Mouse (Mus musculus) limb, embryonic 11.5 days (tissue): ENCODE measurements at regions not wholly inside any gene's neighbourhood (a gene's known extent, or its start where the extent isn't known, plus 50 kb on each side); places are given as distances from the start of the nearest gene placed in this dataset.
A peak's percentile ranks its signal among the peaks of the same experiment; 100 is the strongest.

Source experiments
- ATAC-seq: fragments of 200-750 bp; cut with Nextera tagmentation; 2 replicates; pipeline ENCODE4 v1.8.0; 2017; ENCODE audit warnings: low read depth; ENCODE audit not compliant: insufficient number of reproducible peaks, low FRiP score, low TSS enrichment
- DNase-seq: peaks from one replicate; pipeline ENCODE4 v3.0.0-alpha.2; 2015; ENCODE audit warnings: low spot score
- H3K27ac ChIP-seq: fragments of 300-500 bp; sonication (generic); replicated peaks from 2 replicates; pipeline ENCODE4 v1.5.1; 2014; ENCODE audit warnings: low read depth, mild to moderate bottlenecking, low read length
- H3K27me3 ChIP-seq: fragments of 300-500 bp; sonication (generic); 2 replicates; pipeline ENCODE4 v1.6.1; 2014; ENCODE audit warnings: mild to moderate bottlenecking, low read length, mixed read lengths; ENCODE audit not compliant: control insufficient read depth, insufficient read depth
- H3K36me3 ChIP-seq: fragments of 300-500 bp; sonication (generic); 2 replicates; pipeline ENCODE4 v1.6.1; 2014; ENCODE audit warnings: mild to moderate bottlenecking, low read length, moderate library complexity, mixed read lengths; ENCODE audit not compliant: control insufficient read depth, insufficient read depth
- H3K4me1 ChIP-seq: fragments of 300-500 bp; sonication (generic); 2 replicates; pipeline ENCODE4 v1.6.1; 2014; ENCODE audit warnings: low read length, mixed read lengths; ENCODE audit not compliant: control insufficient read depth, insufficient read depth
- H3K4me2 ChIP-seq: fragments of 300-500 bp; sonication (generic); 2 replicates; pipeline ENCODE4 v1.6.1; 2014; ENCODE audit warnings: low read depth, mild to moderate bottlenecking, moderate library complexity; ENCODE audit not compliant: severe bottlenecking
- H3K4me3 ChIP-seq: fragments of 300-500 bp; sonication (generic); 2 replicates; pipeline ENCODE4 v1.5.1; 2014; ENCODE audit warnings: low read depth, low read length
- H3K9ac ChIP-seq: fragments of 300-500 bp; sonication (generic); 2 replicates; pipeline ENCODE4 v1.6.1; 2014; ENCODE audit warnings: mild to moderate bottlenecking, low read length
- H3K9me3 ChIP-seq: fragments of 300-500 bp; sonication (generic); 2 replicates; pipeline ENCODE4 v1.6.1; 2016; ENCODE audit warnings: low read length; ENCODE audit not compliant: control insufficient read depth
- WGBS: fragments of 180-500 bp; shearing (Covaris S2); extraction: QIAGEN DNeasy Blood & Tissue Kit; methylation state at CpG from one replicate; pipeline ENCODE4 v1.1.7; 2014; 5-methylcytosine and 5-hydroxymethylcytosine counted together

DNA sequence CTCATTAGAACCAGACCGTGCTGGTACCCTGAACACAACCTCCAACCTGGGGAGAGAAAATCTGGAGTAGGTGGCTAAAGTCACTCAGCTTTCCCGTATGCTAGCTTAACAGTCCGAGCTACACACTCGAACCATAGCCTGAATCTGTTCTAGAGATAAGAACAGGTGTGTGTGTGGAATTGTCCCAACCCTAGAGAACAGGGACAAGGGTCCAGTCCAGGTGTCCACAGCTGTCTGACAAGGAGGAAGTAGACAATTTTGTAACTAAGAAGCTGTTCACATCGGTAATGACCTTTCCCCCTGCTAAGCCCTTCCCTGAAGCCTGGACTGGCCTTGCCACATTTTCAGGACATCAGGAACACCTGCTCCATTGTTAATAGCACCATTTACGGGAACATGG, 71.3 kb downstream of the Ier5 start:
- Histone ChIP-seq H3K4me1 (peaks cover 13% of the 10 kb centered on the region), H3K27me3 (no peaks in the 10 kb centered on the region), H3K4me3 (no peak overlapping the region), H3K36me3 (no peaks in the 10 kb centered on the region), H3K9ac (no peak overlapping the region), H3K4me2 (no peak overlapping the region), H3K27ac (no peak overlapping the region), H3K9me3 (no peaks in the 10 kb centered on the region)
- no peak for DNase-seq
- ATAC-seq: no peak
- WGBS: 51% methylated on average over 6 of the region's 6 CpGs

DNA sequence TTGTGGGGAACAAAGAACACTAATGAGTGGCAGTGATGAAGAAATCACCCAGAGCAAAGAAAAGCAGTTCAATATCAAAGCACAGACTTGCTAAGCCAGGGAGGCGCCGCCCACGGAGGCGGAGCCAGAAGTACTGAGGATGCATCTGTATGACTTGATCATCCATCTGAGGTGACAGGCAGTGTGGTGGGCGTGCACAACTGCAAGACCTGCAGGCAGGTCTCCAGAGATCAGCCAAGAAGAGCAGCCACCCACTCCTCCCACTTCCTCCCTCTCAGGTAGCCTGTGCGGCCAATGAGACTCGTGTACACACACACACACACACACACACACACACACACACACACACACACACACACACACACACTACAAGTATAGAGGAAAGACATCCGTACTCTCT, 71.9 kb downstream of the Ier5 start:
- 46% methylated on average over 8 of the region's 8 CpGs for WGBS
- DNase-seq: peak; percentile 51
- ATAC-seq: no peak

DNA sequence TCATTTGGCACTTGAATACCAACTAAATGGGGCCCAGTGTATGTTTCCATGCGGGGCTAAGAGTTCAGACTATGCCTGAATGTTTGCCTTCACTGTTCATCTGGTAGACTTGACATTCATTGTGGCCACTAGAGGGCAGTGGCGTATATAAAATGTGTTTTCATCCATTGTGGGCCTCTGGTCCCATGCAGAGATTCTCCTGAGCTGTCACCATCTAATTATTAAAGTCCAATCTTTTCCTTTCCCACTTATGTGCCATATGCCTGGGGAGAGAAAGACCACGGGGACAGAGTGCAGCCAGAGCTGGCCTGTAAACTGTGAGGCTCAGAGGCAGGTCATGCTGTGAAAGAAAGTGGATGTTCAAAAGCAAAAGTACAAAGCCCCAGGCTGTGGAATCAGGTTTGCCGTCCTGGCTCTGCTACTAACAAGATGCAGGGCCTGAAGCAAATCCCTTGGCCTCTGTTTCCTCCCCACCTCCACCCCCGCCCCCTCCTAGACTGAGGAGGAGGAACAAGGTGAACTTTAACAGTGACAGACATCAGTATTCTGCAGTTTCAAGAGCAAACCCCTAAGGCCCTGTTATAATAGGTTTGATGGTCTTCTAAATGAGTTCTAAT, 73.5 kb downstream of the Ier5 start:
- no peak overlapping the region for H3K9ac ChIP-seq
- no peaks in the 10 kb centered on the region for H3K27me3 ChIP-seq
- 9% methylated on average over 5 of the region's 5 CpGs for WGBS
- H3K27ac ChIP-seq: no peak overlapping the region
- no peak overlapping the region for H3K4me3 ChIP-seq
- H3K4me1 ChIP-seq: peaks cover 10% of the 10 kb centered on the region
- no peaks in the 10 kb centered on the region for H3K36me3 ChIP-seq
- DNase-seq: peak; percentile 89
- H3K9me3 ChIP-seq: no peaks in the 10 kb centered on the region
- peak; percentile 48; the same call in 1 of the 2 replicates for ATAC-seq
- H3K4me2 ChIP-seq: no peak overlapping the region

More for the DNA sequence above, 71.9 kb downstream of the Ier5 start:
- H3K27ac ChIP-seq: no peak overlapping the region
- no peak overlapping the region for H3K4me3 ChIP-seq
- no peaks in the 10 kb centered on the region for H3K27me3 ChIP-seq
- H3K9ac ChIP-seq: no peak overlapping the region
- peaks cover 13% of the 10 kb centered on the region for H3K4me1 ChIP-seq
- H3K36me3 ChIP-seq: no peaks in the 10 kb centered on the region
- H3K4me2 ChIP-seq: no peak overlapping the region
- no peaks in the 10 kb centered on the region for H3K9me3 ChIP-seq

DNA sequence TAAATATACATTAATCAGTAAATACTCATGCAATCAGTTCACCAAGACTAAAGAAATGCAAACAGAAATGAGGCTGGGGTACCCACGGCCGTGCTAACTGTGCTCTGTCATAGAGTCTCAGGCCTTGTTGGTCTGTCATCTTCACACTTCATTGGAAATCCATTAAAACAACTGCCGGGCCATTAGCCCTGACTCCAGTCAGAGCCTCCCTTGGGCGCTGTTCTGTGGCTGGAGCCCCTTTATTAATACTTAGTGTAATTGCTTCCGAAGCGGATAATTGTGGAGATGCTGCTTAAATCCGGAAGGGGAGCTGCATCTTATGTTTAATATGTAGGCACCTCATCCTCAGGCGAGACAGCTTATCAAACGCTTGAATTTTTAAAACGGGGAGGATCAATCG, 76.1 kb downstream of the Ier5 start:
- Histone ChIP-seq H3K36me3 (no peaks in the 10 kb centered on the region), H3K9me3 (no peaks in the 10 kb centered on the region), H3K4me3 (no peak overlapping the region), H3K27ac (no peak overlapping the region), H3K4me1 (no peaks in the 10 kb centered on the region; the same call in 1 of the 2 replicates), H3K9ac (no peak overlapping the region), H3K27me3 (no peaks in the 10 kb centered on the region), H3K4me2 (no peak overlapping the region)
- ATAC-seq (no peak), DNase-seq (no peak)
- WGBS: 80% methylated on average over 11 of the region's 11 CpGs

DNA sequence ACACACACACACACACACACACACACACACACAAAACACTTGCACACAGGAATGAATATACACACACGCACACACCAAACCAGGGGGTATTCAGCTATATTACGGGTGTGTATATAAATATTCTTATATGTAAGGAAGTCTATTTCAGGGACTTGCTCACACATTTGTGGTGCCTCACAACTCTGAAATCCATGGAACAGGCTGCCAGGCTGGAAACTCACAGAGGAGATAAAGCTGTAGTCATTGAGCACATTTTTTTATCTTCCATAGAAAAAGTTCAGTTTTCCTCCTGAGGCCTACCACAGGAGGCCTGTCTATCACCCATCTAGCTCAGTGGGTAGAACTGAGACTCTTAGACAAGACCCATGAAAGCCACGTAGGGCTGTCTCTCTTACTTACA, 83.8 kb downstream of the Ier5 start:
- no peak for DNase-seq
- no peak overlapping the region for H3K27ac ChIP-seq
- H3K4me2 ChIP-seq: no peak overlapping the region
- H3K9ac ChIP-seq: no peak overlapping the region
- no peak overlapping the region for H3K4me3 ChIP-seq
- no peak for ATAC-seq
- H3K4me1 ChIP-seq: no peaks in the 10 kb centered on the region
- no peaks in the 10 kb centered on the region for H3K36me3 ChIP-seq
- H3K9me3 ChIP-seq: no peaks in the 10 kb centered on the region
- WGBS: 95% methylated on average over 3 of the region's 3 CpGs
- no peaks in the 10 kb centered on the region for H3K27me3 ChIP-seq

DNA sequence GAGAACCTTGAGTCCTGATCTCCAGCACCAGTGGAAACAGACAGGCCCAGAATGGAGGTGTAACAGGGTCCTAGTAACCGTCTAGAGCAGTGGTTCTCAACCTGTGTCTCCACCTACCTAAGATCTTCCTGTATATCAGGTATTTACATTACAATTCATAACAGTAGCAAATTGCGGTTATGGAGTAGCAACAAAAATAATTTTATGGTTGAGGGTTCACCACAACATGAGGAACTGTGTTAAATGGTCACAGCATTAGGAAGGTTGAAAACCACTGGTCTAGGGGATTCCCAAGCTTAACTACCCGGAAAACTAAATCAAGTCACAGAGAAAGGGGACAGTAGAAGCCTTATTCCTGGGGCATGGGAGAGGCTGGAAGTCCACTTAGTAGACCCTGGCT, 84.5 kb downstream of the Ier5 start:
- H3K4me1 ChIP-seq: no peaks in the 10 kb centered on the region
- no peak overlapping the region for H3K4me3 ChIP-seq
- WGBS: 91% methylated on average over 3 of the region's 3 CpGs
- ATAC-seq (no peak), DNase-seq (no peak)
- H3K27ac ChIP-seq: no peak overlapping the region
- H3K27me3 ChIP-seq: no peaks in the 10 kb centered on the region
- no peak overlapping the region for H3K4me2 ChIP-seq
- no peaks in the 10 kb centered on the region for H3K36me3 ChIP-seq
- H3K9ac ChIP-seq: no peak overlapping the region
- no peaks in the 10 kb centered on the region for H3K9me3 ChIP-seq

DNA sequence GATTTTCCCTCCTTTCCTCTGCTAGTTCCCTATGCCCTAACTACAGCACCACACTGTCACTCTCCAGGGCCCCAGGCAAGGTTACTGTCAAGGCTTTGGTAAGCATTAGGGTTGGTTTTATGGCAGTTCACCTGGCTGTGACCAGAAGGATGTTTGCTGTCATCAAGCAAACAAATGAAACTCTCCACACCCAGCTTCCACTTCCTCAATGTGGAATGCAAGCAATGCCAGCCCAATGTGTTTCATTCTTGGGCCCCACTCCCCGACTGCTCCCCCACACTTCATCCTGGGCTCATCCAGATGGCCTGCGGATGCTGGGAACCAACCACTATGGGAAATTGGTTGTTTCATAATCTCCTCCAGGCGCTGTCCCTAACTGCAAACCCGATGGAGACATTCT, 85.7 kb downstream of the Ier5 start:
- Histone ChIP-seq H3K4me1 (no peaks in the 10 kb centered on the region), H3K9me3 (no peaks in the 10 kb centered on the region), H3K4me3 (no peak overlapping the region), H3K27me3 (no peaks in the 10 kb centered on the region), H3K4me2 (no peak overlapping the region), H3K36me3 (no peaks in the 10 kb centered on the region), H3K9ac (no peak overlapping the region), H3K27ac (no peak overlapping the region)
- DNase-seq: no peak
- 56% methylated on average over 4 of the region's 4 CpGs for WGBS
- no peak for ATAC-seq

DNA sequence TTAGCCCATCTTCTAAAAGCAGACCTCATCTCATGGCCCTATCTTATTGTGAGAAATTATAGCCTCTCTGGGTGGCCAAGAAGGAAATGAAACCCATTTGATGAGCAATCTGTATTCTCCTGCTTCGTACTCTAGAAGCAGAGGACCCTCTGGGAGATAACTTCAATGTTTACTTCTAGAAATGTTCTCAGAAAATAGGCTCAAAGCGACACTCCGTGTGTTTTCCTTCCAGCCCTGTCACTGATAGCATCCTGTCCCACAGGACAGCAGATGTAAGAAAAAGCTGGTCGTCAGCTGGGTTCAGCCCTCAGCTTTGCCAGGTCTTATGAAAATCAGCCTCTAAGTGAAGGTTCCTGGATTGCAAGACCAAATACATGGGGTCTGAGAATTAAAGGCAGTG, 86.1 kb downstream of the Ier5 start:
- H3K9me3 ChIP-seq: no peaks in the 10 kb centered on the region
- H3K36me3 ChIP-seq: no peaks in the 10 kb centered on the region
- ATAC-seq (no peak), DNase-seq (no peak)
- H3K4me3 ChIP-seq: no peak overlapping the region
- no peak overlapping the region for H3K27ac ChIP-seq
- no peaks in the 10 kb centered on the region for H3K27me3 ChIP-seq
- no peak overlapping the region for H3K4me2 ChIP-seq
- H3K9ac ChIP-seq: no peak overlapping the region
- 76% methylated on average over 4 of the region's 4 CpGs for WGBS
- no peaks in the 10 kb centered on the region for H3K4me1 ChIP-seq
